In the genomic region with DNA sequence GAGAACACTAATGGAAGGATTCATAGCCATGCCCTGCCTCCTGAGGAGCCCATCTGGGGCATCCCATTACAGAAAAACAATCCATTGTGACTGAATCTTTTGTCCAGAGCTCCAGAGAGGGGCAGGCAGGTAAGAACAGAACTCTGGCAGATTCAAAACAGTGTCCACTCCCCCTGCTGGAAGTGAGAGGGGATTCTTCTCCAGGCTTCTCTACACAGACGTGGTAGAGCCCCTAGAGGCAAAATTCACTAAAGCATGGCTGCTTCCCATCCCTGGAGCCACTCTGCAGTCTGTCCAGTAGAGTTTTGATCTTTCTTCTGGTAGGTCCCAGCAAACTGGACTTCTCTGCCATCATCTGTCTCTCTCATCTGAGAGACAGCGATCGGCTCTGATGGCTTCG, we compare ENCODE assay signal across 13 mouse cellular contexts. TPM values are rescaled to one million over a fixed set of nuclear protein-coding genes. Genes with fewer than 3 reads are reported as not detected.
A peak's percentile ranks its signal among the peaks of the same experiment; 100 is the strongest.
DNase-seq lines count a peak whose midpoint lies in the region; ATAC-seq and TF ChIP-seq lines count a peak whose summit lies in the region.
"Had no signal": no experiment of that assay in that cellular context is flagged by ENCODE, and none has a peak within 500 bp of the region (broad histone marks: within the 10 kb centered on the region; RNA-seq: fewer than 3 reads in every experiment).

No protein-coding gene starts in this region.

- no peaks in the 10 kb centered on the region for H3K27me3 ChIP-seq in lung, postnatal 0 days (replicated peaks; ENCODE audit: insufficient read depth, low read length)

- H3K9ac ChIP-seq in lung, postnatal 0 days (replicated peaks; ENCODE audit: low read depth): no peak overlapping the region

- H3K4me3 ChIP-seq in lung, postnatal 0 days (ENCODE audit: low read depth, low read length): no peak overlapping the region
- H3K4me3 ChIP-seq: erythroblast, embryonic 14.5 days had no signal

- H3K4me2 ChIP-seq in lung, postnatal 0 days (replicated peaks; ENCODE audit: low read depth, low read length): no peak overlapping the region
- H3K4me2 ChIP-seq: liver, embryonic 11.5 days had no signal

- no peaks in the 10 kb centered on the region for H3K36me3 ChIP-seq in lung, postnatal 0 days (ENCODE audit: insufficient read depth, low read length)

- H3K4me1 ChIP-seq in lung, postnatal 0 days (ENCODE audit: insufficient read depth, low read depth, low read length): no peaks in the 10 kb centered on the region

- no peaks in the 10 kb centered on the region for H3K9me3 ChIP-seq in lung, postnatal 0 days (ENCODE audit: low read length)

- intact Hi-C loops in heart, postnatal 25 days (cut with DNase I): no loop called here

- no peak overlapping the region for H3K27ac ChIP-seq in lung, postnatal 0 days (ENCODE audit: low read length)

- TF ChIP-seq CTCF in lung, postnatal 0 days (IDR thresholded peaks at IDR 0.05): peak; percentile 32

- DNase-seq in heart, postnatal 4 days: peak; percentile 24
- DNase-seq in heart, postnatal 25 days (ENCODE audit: low spot score): no peak
- peak; percentile 37 for DNase-seq in lung, postnatal 0 days (ENCODE audit: low spot score)
- no peak for DNase-seq in lung, adult 18-20 months
- DNase-seq in WW6 (ENCODE audit: low read depth, low spot score): peak; percentile 34
- DNase-seq in kidney, postnatal 36 days: peak; percentile 2 to 13
- DNase-seq in testis, postnatal 14 days (ENCODE audit: low spot score): no peak
- DNase-seq: spleen, adult 18-20 months had no signal

- no peak for TF ChIP-seq EP300 in lung, postnatal 0 days (IDR thresholded peaks at IDR 0.05)

- ATAC-seq in lung, postnatal 0 days: no peak
- ATAC-seq in cerebellum, adult (ENCODE audit: insufficient number of reproducible peaks, low FRiP score, low TSS enrichment): no peak

- WGBS in lung, postnatal 0 days: 68% methylated on average over 4 of the region's 4 CpGs

RNA-seq across cellular contexts. Expression of a gene that starts 8.6 kb away (rescaled TPM):
- not detected for total RNA-seq in heart, postnatal 4 days (2021)
- total RNA-seq in heart, postnatal 25 days (2021): not detected
- 0.12 TPM in 1 of 2 replicates, not detected in the other for polyA plus RNA-seq in lung, postnatal 0 days (2015; fragmentation: Nextera tagmentation; extraction: Ambion mirVana)
- total RNA-seq: MEL had no signal
- polyA plus RNA-seq: erythroblast, embryonic 14.5 days had no signal

RNA-seq across cellular contexts. Expression of a gene that starts 10.0 kb away (rescaled TPM):
- not detected for total RNA-seq in heart, postnatal 4 days (2021)
- total RNA-seq in heart, postnatal 25 days (2021): not detected
- 0.06 and 0.18 TPM in 2 replicates for polyA plus RNA-seq in lung, postnatal 0 days (2015; fragmentation: Nextera tagmentation; extraction: Ambion mirVana)
- total RNA-seq: MEL had no signal
- polyA plus RNA-seq: erythroblast, embryonic 14.5 days; liver, embryonic 11.5 days had no signal

RNA-seq across cellular contexts. Expression of a gene that starts 24.0 kb away (rescaled TPM):
- total RNA-seq in heart, postnatal 4 days (2021): under 1 TPM; 0.33 to 0.34 TPM
- not detected for total RNA-seq in heart, postnatal 25 days (2021)
- polyA plus RNA-seq in lung, postnatal 0 days (2015; fragmentation: Nextera tagmentation; extraction: Ambion mirVana): not detected in 2 replicates
- total RNA-seq: MEL had no signal
- polyA plus RNA-seq: erythroblast, embryonic 14.5 days; liver, embryonic 11.5 days had no signal

RNA-seq across cellular contexts. Expression of a gene that starts 38.8 kb away (rescaled TPM):
- total RNA-seq in heart, postnatal 4 days (2021): not detected
- total RNA-seq in heart, postnatal 25 days (2021): not detected
- not detected in 2 replicates for polyA plus RNA-seq in lung, postnatal 0 days (2015; fragmentation: Nextera tagmentation; extraction: Ambion mirVana)
- total RNA-seq: MEL had no signal
- polyA plus RNA-seq: erythroblast, embryonic 14.5 days; liver, embryonic 11.5 days had no signal

RNA-seq across cellular contexts. Expression of a gene that starts 56.9 kb away (rescaled TPM):
- total RNA-seq in heart, postnatal 4 days (2021): not detected
- not detected for total RNA-seq in heart, postnatal 25 days (2021)
- not detected in 2 replicates for polyA plus RNA-seq in lung, postnatal 0 days (2015; fragmentation: Nextera tagmentation; extraction: Ambion mirVana)
- total RNA-seq: MEL had no signal
- polyA plus RNA-seq: erythroblast, embryonic 14.5 days; heart, embryonic 16.5 days; liver, embryonic 11.5 days had no signal

Comparison
In these comparisons a context has a peak if more than half of its experiments do, and no peak if none do; other contexts are left out.
1. DNase-seq: peak in heart, postnatal 4 days (single experiment), lung, postnatal 0 days (single experiment), WW6 (single experiment) and kidney, postnatal 36 days (2 of 2); none in heart, postnatal 25 days (single experiment), lung, adult 18-20 months (0 of 2) and testis, postnatal 14 days (single experiment).